ENCODE assay signal across 8 mouse cellular contexts in genomic region chr1:44102939-44103338, GRCm38 (mm10). TPM values are rescaled to one million over a fixed set of nuclear protein-coding genes. Genes with fewer than 3 reads are reported as not detected.
DNase-seq lines count a peak whose midpoint lies in the region; ATAC-seq and TF ChIP-seq lines count a peak whose summit lies in the region.

No protein-coding gene starts in this region.

- no peak for DNase-seq in kidney, postnatal 25 days
- DNase-seq in NIH3T3 (ENCODE audit: low read depth): peak; percentile 11
- no peak for DNase-seq in heart, postnatal 0 days (ENCODE audit: low spot score)
- DNase-seq in layer of hippocampus, postnatal 25 days (ENCODE audit: extremely low spot score in 1 of 2, low spot score in 1 of 2): no peak
- no peak for DNase-seq in T-cell, adult 2 months (ENCODE audit: low spot score)
- DNase-seq in layer of hippocampus, adult 11-12 months (ENCODE audit: low spot score): no peak

- ATAC-seq in kidney, embryonic 14.5 days (ENCODE audit: low FRiP score, low TSS enrichment): no peak
- no peak for ATAC-seq in heart, postnatal 0 days (ENCODE audit: insufficient read depth, low read depth)
- no peak for ATAC-seq in midbrain, embryonic 12.5 days (ENCODE audit: low FRiP score, low read depth)

- H3K9me3 ChIP-seq in kidney, embryonic 14.5 days (ENCODE audit: control insufficient read depth, low read length): no peaks in the 10 kb centered on the region
- no peaks in the 10 kb centered on the region for H3K9me3 ChIP-seq in heart, postnatal 0 days (replicated peaks; ENCODE audit: control insufficient read depth, low read length)
- no peaks in the 10 kb centered on the region for H3K9me3 ChIP-seq in midbrain, embryonic 12.5 days

- H3K9ac ChIP-seq in kidney, embryonic 14.5 days (ENCODE audit: low read depth, low read length): peak overlapping the region; percentile 50
- no peak overlapping the region for H3K9ac ChIP-seq in heart, postnatal 0 days (replicated peaks; ENCODE audit: low read depth, low read length)
- H3K9ac ChIP-seq in midbrain, embryonic 12.5 days (replicated peaks): peak overlapping the region; percentile 41

- no peak for TF ChIP-seq CTCF in heart, postnatal 0 days (IDR thresholded peaks at IDR 0.05; ENCODE audit: low read depth)

- TF ChIP-seq EP300 in heart, postnatal 0 days (IDR thresholded peaks at IDR 0.05; ENCODE audit: low read depth): no peak

- no peaks in the 10 kb centered on the region for H3K27me3 ChIP-seq in kidney, embryonic 14.5 days (ENCODE audit: control insufficient read depth, insufficient read depth, low read length)
- no peaks in the 10 kb centered on the region for H3K27me3 ChIP-seq in heart, postnatal 0 days (ENCODE audit: control insufficient read depth, insufficient read depth, low read length)
- H3K27me3 ChIP-seq in midbrain, embryonic 12.5 days: no peaks in the 10 kb centered on the region

- H3K4me3 ChIP-seq in kidney, embryonic 14.5 days (ENCODE audit: low read length): peak overlapping the region; percentile 85
- H3K4me3 ChIP-seq in heart, postnatal 0 days (ENCODE audit: low read depth, low read length): peak overlapping the region; percentile 97
- H3K4me3 ChIP-seq in midbrain, embryonic 12.5 days: peak overlapping the region; percentile 80

- WGBS in kidney, embryonic 14.5 days: 18% methylated on average over 5 of the region's 5 CpGs
- WGBS in heart, postnatal 0 days: 16% methylated on average over 5 of the region's 5 CpGs
- 12% methylated on average over 5 of the region's 5 CpGs for WGBS in midbrain, embryonic 12.5 days

- peak overlapping the region; percentile 63 for H3K4me2 ChIP-seq in kidney, embryonic 14.5 days (replicated peaks; ENCODE audit: low read depth, low read length)
- H3K4me2 ChIP-seq in heart, postnatal 0 days (ENCODE audit: low read depth, low read length): peak overlapping the region; percentile 89
- peak overlapping the region; percentile 64 for H3K4me2 ChIP-seq in midbrain, embryonic 12.5 days (replicated peaks)

- H3K27ac ChIP-seq in kidney, embryonic 14.5 days (ENCODE audit: low read depth, low read length): no peak overlapping the region
- no peak overlapping the region for H3K27ac ChIP-seq in heart, postnatal 0 days (ENCODE audit: low read depth)
- no peak overlapping the region for H3K27ac ChIP-seq in midbrain, embryonic 12.5 days (replicated peaks)

- H3K4me1 ChIP-seq in kidney, embryonic 14.5 days (ENCODE audit: control insufficient read depth, insufficient read depth, low read length): peaks cover 12% of the 10 kb centered on the region
- H3K4me1 ChIP-seq in heart, postnatal 0 days (ENCODE audit: control insufficient read depth, insufficient read depth): peaks cover 5% of the 10 kb centered on the region; the same call in 1 of the 2 replicates
- peaks cover 9% of the 10 kb centered on the region for H3K4me1 ChIP-seq in midbrain, embryonic 12.5 days

- H3K36me3 ChIP-seq in kidney, embryonic 14.5 days (ENCODE audit: control insufficient read depth, insufficient read depth, low read length): peaks cover 22% of the 10 kb centered on the region
- H3K36me3 ChIP-seq in heart, postnatal 0 days (replicated peaks; ENCODE audit: control insufficient read depth, insufficient read depth, low read length): peaks cover 22% of the 10 kb centered on the region
- peaks cover 22% of the 10 kb centered on the region for H3K36me3 ChIP-seq in midbrain, embryonic 12.5 days

RNA-seq across cellular contexts. Expression of gene Tex30, which starts 0.7 kb away (rescaled TPM):
- polyA plus RNA-seq in kidney, embryonic 14.5 days (2014; fragmentation: Nextera tagmentation; extraction: Ambion mirVana): 104 and 122 TPM in 2 replicates
- 17.7 and 54.1 TPM in 2 replicates for total RNA-seq in heart, postnatal 0 days (2014; rRNA removed; ENCODE audit: low replicate concordance)
- 35.5 and 42.7 TPM in 2 replicates for polyA plus RNA-seq in heart, postnatal 0 days (2015; fragmentation: Nextera tagmentation; extraction: Ambion mirVana)
- 85.2 and 85.7 TPM in 2 replicates for polyA plus RNA-seq in midbrain, embryonic 12.5 days (2016; fragmentation: Nextera tagmentation; extraction: Ambion mirVana)
- total RNA-seq in layer of hippocampus, postnatal 25 days (2021): 1 to 10 TPM; 7.3 to 9.9 TPM

RNA-seq across cellular contexts. Expression of gene Kdelc1, which starts 15.7 kb away (rescaled TPM):
- polyA plus RNA-seq in kidney, embryonic 14.5 days (2014; fragmentation: Nextera tagmentation; extraction: Ambion mirVana): 66.4 and 78.0 TPM in 2 replicates
- 14.2 and 20.2 TPM in 2 replicates for total RNA-seq in heart, postnatal 0 days (2014; rRNA removed; ENCODE audit: low replicate concordance)
- 25.4 and 30.2 TPM in 2 replicates for polyA plus RNA-seq in heart, postnatal 0 days (2015; fragmentation: Nextera tagmentation; extraction: Ambion mirVana)
- polyA plus RNA-seq in midbrain, embryonic 12.5 days (2016; fragmentation: Nextera tagmentation; extraction: Ambion mirVana): 46.9 and 50.2 TPM in 2 replicates
- total RNA-seq in layer of hippocampus, postnatal 25 days (2021): 1 to 10 TPM; 9.9 to 10.0 TPM

RNA-seq across cellular contexts. Expression of gene Bivm, which starts 15.8 kb away (rescaled TPM):
- 16.4 and 24.1 TPM in 2 replicates for polyA plus RNA-seq in kidney, embryonic 14.5 days (2014; fragmentation: Nextera tagmentation; extraction: Ambion mirVana)
- 5.1 and 20.2 TPM in 2 replicates for total RNA-seq in heart, postnatal 0 days (2014; rRNA removed; ENCODE audit: low replicate concordance)
- 9.2 and 9.9 TPM in 2 replicates for polyA plus RNA-seq in heart, postnatal 0 days (2015; fragmentation: Nextera tagmentation; extraction: Ambion mirVana)
- 28.6 and 30.4 TPM in 2 replicates for polyA plus RNA-seq in midbrain, embryonic 12.5 days (2016; fragmentation: Nextera tagmentation; extraction: Ambion mirVana)
- 10 to 100 TPM; 34.1 to 40.1 TPM for total RNA-seq in layer of hippocampus, postnatal 25 days (2021)

RNA-seq across cellular contexts. Expression of gene Gm8251, which starts 41.2 kb away (rescaled TPM):
- 0.09 and 0.14 TPM in 2 replicates for polyA plus RNA-seq in kidney, embryonic 14.5 days (2014; fragmentation: Nextera tagmentation; extraction: Ambion mirVana)
- total RNA-seq in heart, postnatal 0 days (2014; rRNA removed; ENCODE audit: low replicate concordance): not detected in 2 replicates
- not detected in 2 replicates for polyA plus RNA-seq in heart, postnatal 0 days (2015; fragmentation: Nextera tagmentation; extraction: Ambion mirVana)
- 0.14 and 0.24 TPM in 2 replicates for polyA plus RNA-seq in midbrain, embryonic 12.5 days (2016; fragmentation: Nextera tagmentation; extraction: Ambion mirVana)
- total RNA-seq in layer of hippocampus, postnatal 25 days (2021): not detected

RNA-seq across cellular contexts. Expression of gene Ercc5, which starts 44.6 kb away (rescaled TPM):
- 12.7 and 23.2 TPM in 2 replicates for polyA plus RNA-seq in kidney, embryonic 14.5 days (2014; fragmentation: Nextera tagmentation; extraction: Ambion mirVana)
- 12.1 and 39.8 TPM in 2 replicates for total RNA-seq in heart, postnatal 0 days (2014; rRNA removed; ENCODE audit: low replicate concordance)
- 9.3 and 10.7 TPM in 2 replicates for polyA plus RNA-seq in heart, postnatal 0 days (2015; fragmentation: Nextera tagmentation; extraction: Ambion mirVana)
- 46.0 and 47.9 TPM in 2 replicates for polyA plus RNA-seq in midbrain, embryonic 12.5 days (2016; fragmentation: Nextera tagmentation; extraction: Ambion mirVana)
- 10 to 100 TPM; 19.6 to 20.7 TPM for total RNA-seq in layer of hippocampus, postnatal 25 days (2021)
